Mouse (Mus musculus) lung, postnatal 0 days (tissue): Measurements from ENCODE around the gene Slc25a21.

Experiments used
- CTCF ChIP-seq: IDR thresholded peaks from 2 replicates; pipeline ENCODE4 v1.5.1; 2016; ENCODE audit warnings: antibody characterized with exemption, mild to moderate bottlenecking
- EP300 ChIP-seq: IDR thresholded peaks from 2 replicates; pipeline ENCODE4 v1.6.1; 2016; ENCODE audit warnings: antibody characterized with exemption, mild to moderate bottlenecking, control low read depth

DNA sequence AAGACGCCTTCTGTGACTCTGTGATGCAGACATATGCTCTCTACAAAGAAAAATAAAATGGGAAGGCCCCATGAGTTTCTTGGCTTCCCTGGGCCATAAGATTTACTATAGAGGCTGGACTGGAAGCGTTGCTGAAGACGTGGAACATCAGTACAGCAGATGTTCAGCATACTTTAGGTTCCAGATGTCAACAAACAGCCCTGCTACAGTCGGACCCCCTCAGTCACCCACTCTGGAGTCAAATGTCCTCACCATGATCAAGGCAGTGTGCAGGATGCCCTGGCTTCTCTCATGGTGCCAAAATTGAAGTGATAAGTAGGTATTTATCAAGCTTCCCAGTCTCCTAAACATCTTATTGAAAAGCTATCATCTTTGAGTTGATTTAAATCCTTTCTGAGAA lies 234.0 kb downstream of the Slc25a21 start:
- TF ChIP-seq CTCF: no peak
- no peak for TF ChIP-seq EP300
